Mouse (Mus musculus) heart, adult 8-10 months (tissue): ENCODE measurements around the gene Phlpp1. TPM values are rescaled to one million over a fixed set of nuclear protein-coding genes. Genes with fewer than 3 reads are reported as not detected.
"Not testable (repeated sequence)": the region's sequence is repeated elsewhere in the genome, so short reads cannot be mapped to it uniquely, and the experiment has no call there.

Source experiments
- DNase-seq: peaks from one replicate; pipeline ENCODE4 v3.0.0; 2022; ENCODE audit warnings: low spot score
- total RNA-seq, 4 experiments: library from RNA; stranded (reverse); gene quantifications; 2 replicates each; pipeline ENCODE4 v1.2.4; 2022

Gene Phlpp1
- total RNA-seq, 4 experiments from 2014 or later, result 15.4 to 17.3 (median 16.4) TPM

GRCm38 (mm10) chr1:106244245-106244644, 72.7 kb downstream of the Phlpp1 start:
- no peak for DNase-seq

GRCm38 (mm10) chr1:106254047-106254446, 82.5 kb downstream of the Phlpp1 start:
- no peak for DNase-seq

- no peak for DNase-seq
Observed at GRCm38 (mm10) chr1:106257176-106257575, 85.6 kb downstream of the Phlpp1 start.

GRCm38 (mm10) chr1:106268028-106268799, 96.7 kb downstream of the Phlpp1 start:
- no peak for DNase-seq

GRCm38 (mm10) chr1:106269337-106269736, 97.8 kb downstream of the Phlpp1 start:
- DNase-seq, result no peak

GRCm38 (mm10) chr1:106272916-106273315, 101.4 kb downstream of the Phlpp1 start:
- DNase-seq, result no peak

- no peak for DNase-seq
Observed at GRCm38 (mm10) chr1:106273801-106274200, 102.2 kb downstream of the Phlpp1 start.

GRCm38 (mm10) chr1:106274561-106275001, 103.0 kb downstream of the Phlpp1 start:
- DNase-seq, result no peak

- DNase-seq, result no peak
Observed at GRCm38 (mm10) chr1:106275142-106275541, 103.6 kb downstream of the Phlpp1 start.

GRCm38 (mm10) chr1:106275731-106276130, 104.2 kb downstream of the Phlpp1 start:
- no peak for DNase-seq

- no peak for DNase-seq
Observed at GRCm38 (mm10) chr1:106276824-106277223, 105.3 kb downstream of the Phlpp1 start.

- no peak for DNase-seq
Observed at GRCm38 (mm10) chr1:106277286-106277685, 105.7 kb downstream of the Phlpp1 start.

GRCm38 (mm10) chr1:106278552-106279060, 107.1 kb downstream of the Phlpp1 start:
- DNase-seq, result no peak

GRCm38 (mm10) chr1:106279404-106280123, 108.0 kb downstream of the Phlpp1 start:
- no peak for DNase-seq

- peak; percentile 64 for DNase-seq
Observed at GRCm38 (mm10) chr1:106280171-106280913, 108.8 kb downstream of the Phlpp1 start.

GRCm38 (mm10) chr1:106286815-106287214, 115.3 kb downstream of the Phlpp1 start:
- DNase-seq, result no peak

GRCm38 (mm10) chr1:106289065-106289464, 117.5 kb downstream of the Phlpp1 start:
- no peak for DNase-seq

- no peak for DNase-seq
Observed at GRCm38 (mm10) chr1:106289580-106289979, 118.0 kb downstream of the Phlpp1 start.

GRCm38 (mm10) chr1:106309394-106310039, 138.0 kb downstream of the Phlpp1 start:
- no peak for DNase-seq

GRCm38 (mm10) chr1:106310285-106310684, 138.7 kb downstream of the Phlpp1 start:
- no peak for DNase-seq

- not testable (repeated sequence) for DNase-seq
Observed at GRCm38 (mm10) chr1:106311830-106312229, 140.3 kb downstream of the Phlpp1 start.
